Mouse (Mus musculus): Measurements from ENCODE around the gene Dnajc27.

DNA sequence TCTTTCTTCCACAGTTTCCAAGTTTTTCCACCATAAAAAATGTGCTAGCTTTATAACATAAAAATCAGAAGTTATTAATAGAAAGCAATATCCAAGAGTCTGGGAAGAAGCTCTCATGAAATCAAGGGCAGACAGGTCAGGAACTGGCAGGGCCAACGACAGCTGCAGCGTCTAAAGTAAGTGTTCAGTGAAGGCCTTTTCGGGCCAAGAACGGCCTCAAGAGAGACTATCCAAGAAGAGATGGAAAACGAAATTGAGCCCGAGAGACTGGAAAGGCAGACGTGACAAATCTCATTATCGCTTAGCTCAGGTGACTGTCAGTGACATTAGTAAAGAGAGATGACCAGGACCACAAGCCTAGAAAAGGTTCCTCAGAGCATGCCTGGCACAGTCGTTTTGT, 24.1 kb upstream of the Dnajc27 start:
- TF ChIP-seq MAX (IDR thresholded peaks at IDR 0.05) = no peak
- no peak for TF ChIP-seq CTCF (IDR thresholded peaks at IDR 0.05; ENCODE audit: control insufficient read depth, insufficient read depth, insufficient read length)
- TF ChIP-seq MYOG (IDR thresholded peaks at IDR 0.05; ENCODE audit: control insufficient read depth, extremely low read depth, insufficient read length) = no peak
- TF ChIP-seq USF1 (IDR thresholded peaks at IDR 0.05; ENCODE audit: low read depth) = no peak
- no peak for TF ChIP-seq CEBPB (IDR thresholded peaks at IDR 0.05; ENCODE audit: low read depth)
- TF ChIP-seq FOSL1 (IDR thresholded peaks at IDR 0.05; ENCODE audit: insufficient read depth, low read length, poor library complexity, severe bottlenecking) = no peak
